Mouse (Mus musculus) retina, adult 2 months (tissue): Measurements from ENCODE around the gene Gm21671.
"Not testable (repeated sequence)": the region's sequence is repeated elsewhere in the genome, so short reads cannot be mapped to it uniquely, and the experiment has no call there.

Experiments
- DNase-seq: peaks from one replicate; pipeline ENCODE4 v3.0.0-alpha.2; 2012; ENCODE audit warnings: low read depth, low spot score

Gm21671 gene

DNA sequence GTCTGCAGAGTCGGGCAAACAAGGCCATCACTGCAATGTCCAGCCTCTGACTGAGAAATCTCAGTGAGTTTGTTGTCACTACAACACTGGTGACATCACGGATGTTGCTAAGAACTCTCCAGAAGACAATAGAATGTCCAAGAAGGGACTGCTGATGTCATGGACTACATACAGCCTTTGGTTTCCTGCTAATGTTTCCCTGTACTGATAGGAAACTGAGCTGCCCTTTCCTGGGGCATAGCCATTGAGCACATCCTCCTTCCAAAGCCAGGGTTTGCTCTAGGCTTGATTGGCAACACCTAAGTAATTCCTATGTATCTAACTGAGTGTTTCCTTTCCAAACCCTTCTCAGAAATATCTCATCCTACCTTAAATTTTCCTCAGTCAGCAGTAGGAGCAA is at the start of gene Gm21671:
Gm21671 (minus strand) TSS at position 101 of the 400 bp plus-strand sequence.
- not testable (repeated sequence) for DNase-seq

GRCm38 (mm10) chr5:25988550-25988949 is 34.3 kb upstream of the Gm21671 start, which contains the start of gene Gm21698:
Gene Gm21698, minus strand, starts transcription at chr5:25988650.
- not testable (repeated sequence) for DNase-seq

- DNase-seq, result not testable (repeated sequence)
Measured at GRCm38 (mm10) chr5:25972563-25972962, 18.3 kb upstream of the Gm21671 start, which contains the start of gene Gm21680. Gene Gm21680, minus strand, starts transcription at chr5:25972663.

GRCm38 (mm10) chr5:25957050-25957449 is 2.8 kb upstream of the Gm21671 start:
- DNase-seq, result not testable (repeated sequence)

DNA sequence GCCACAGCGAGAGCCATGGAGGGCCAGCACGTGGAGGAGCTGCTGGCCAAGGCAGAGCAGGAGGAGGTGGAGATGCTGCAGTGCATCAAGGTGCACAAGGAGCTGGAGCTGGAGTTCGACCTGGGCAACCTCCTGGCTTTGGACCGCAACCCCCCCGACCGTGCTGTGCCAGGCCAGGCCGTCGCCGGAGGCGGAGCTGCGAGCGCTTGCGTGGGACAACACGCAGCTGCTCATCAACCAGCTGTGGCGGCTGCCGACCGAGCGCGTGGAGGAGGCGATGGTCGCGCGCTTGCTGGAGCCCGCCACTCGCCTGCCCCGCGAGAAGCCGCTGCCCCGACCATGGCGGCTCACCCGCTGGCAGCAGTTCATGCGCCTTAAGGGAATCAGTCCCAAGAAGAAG is 2.4 kb upstream of the Gm21671 start:
- not testable (repeated sequence) for DNase-seq

GRCm38 (mm10) chr5:25945391-25945790 is 8.8 kb downstream of the Gm21671 start:
- not testable (repeated sequence) for DNase-seq

GRCm38 (mm10) chr5:25942281-25942680 is 11.9 kb downstream of the Gm21671 start, which contains the start of gene Gm21663:
Gene Gm21663, minus strand, starts transcription at chr5:25942381.
- DNase-seq, result not testable (repeated sequence)
